Mouse (Mus musculus) C2C12 (cell line): ENCODE results near the gene Pkd1.

Experiments used
- CTCF ChIP-seq: IDR thresholded peaks from one replicate; pipeline ENCODE4 v1.5.1; 2011; ENCODE audit not compliant: control insufficient read depth, insufficient read depth, insufficient read length
- MYOG ChIP-seq: IDR thresholded peaks from one replicate; pipeline ENCODE4 v1.6.1; 2011; ENCODE audit not compliant: control insufficient read depth, insufficient read length; ENCODE audit errors: extremely low read depth
- USF1 ChIP-seq: IDR thresholded peaks from one replicate; pipeline ENCODE4 v1.6.1; 2011; ENCODE audit warnings: low read depth, mild to moderate bottlenecking, control low read depth, moderate library complexity

DNA sequence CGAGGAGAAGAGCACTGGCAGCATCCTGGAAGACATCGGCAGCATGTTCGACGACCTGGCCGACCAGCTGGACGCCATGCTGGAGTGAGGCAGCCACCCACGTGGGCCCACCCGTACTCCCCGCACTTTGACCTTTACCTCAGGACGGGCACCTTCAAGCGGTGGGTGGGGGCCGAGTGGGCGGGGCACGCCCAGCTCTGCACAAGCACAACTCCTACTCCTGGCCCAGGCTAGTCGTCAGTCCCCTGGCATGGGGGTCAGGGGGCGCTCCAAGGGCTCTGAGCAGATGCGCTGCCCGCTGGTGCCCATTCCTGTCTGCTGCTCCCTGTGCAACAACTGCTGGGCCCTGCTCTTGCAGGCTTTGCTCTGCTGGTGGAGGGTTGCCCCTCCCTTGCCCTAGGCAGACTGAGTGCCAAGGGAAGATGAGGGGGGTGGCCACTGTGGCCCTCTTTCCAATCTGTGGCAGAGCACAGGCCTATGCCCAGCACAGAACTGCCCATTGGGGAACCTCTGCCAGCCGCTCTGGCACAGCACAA is 42.4 kb upstream of the Pkd1 start:
- TF ChIP-seq CTCF (no peak), USF1 (no peak), MYOG (no peak)
